Mouse (Mus musculus): Measurements from ENCODE around the gene Zic2. TPM values are rescaled to one million over a fixed set of nuclear protein-coding genes. Genes with fewer than 3 reads are reported as not detected.

Zic2 gene
- polyA plus RNA-seq, 1 experiment = not detected

GRCm38 (mm10) chr14:122468971-122469755, 6.1 kb upstream of the Zic2 start:
- Histone ChIP-seq H3K36me3 (ENCODE audit: control insufficient read depth, insufficient read depth, low read length) (no peaks in the 10 kb centered on the region), H3K27me3 (ENCODE audit: control insufficient read depth, insufficient read depth, low read length) (peaks cover 20% of the 10 kb centered on the region), H3K4me3 (ENCODE audit: control insufficient read depth, insufficient read depth, low read length) (no peak overlapping the region), H3K27ac (ENCODE audit: control insufficient read depth, insufficient read depth, low read length) (no peak overlapping the region), H3K4me1 (replicated peaks; ENCODE audit: control insufficient read depth, insufficient read depth, low read length) (peaks cover 13% of the 10 kb centered on the region; the same call in 1 of the 2 replicates)
- WGBS = 13% methylated on average over 28 of the region's 28 CpGs
- TF ChIP-seq POLR2A (IDR thresholded peaks at IDR 0.05; ENCODE audit: control insufficient read depth, extremely low read depth, insufficient read depth, low read length, poor library complexity) = no peak
- no peak for TF ChIP-seq CTCF (IDR thresholded peaks at IDR 0.05; ENCODE audit: borderline replicate concordance, control insufficient read depth, extremely low read depth, insufficient read depth, low read length, poor library complexity)
- DNase-seq = no peak

GRCm38 (mm10) chr14:122471449-122472085, 3.7 kb upstream of the Zic2 start:
- TF ChIP-seq POLR2A (IDR thresholded peaks at IDR 0.05; ENCODE audit: control insufficient read depth, extremely low read depth, insufficient read depth, low read length, poor library complexity) (no peak), CTCF (IDR thresholded peaks at IDR 0.05; ENCODE audit: borderline replicate concordance, control insufficient read depth, extremely low read depth, insufficient read depth, low read length, poor library complexity) (no peak)
- peaks cover 14% of the 10 kb centered on the region for H3K27me3 ChIP-seq (ENCODE audit: control insufficient read depth, insufficient read depth, low read length)
- H3K36me3 ChIP-seq (ENCODE audit: control insufficient read depth, insufficient read depth, low read length) = no peaks in the 10 kb centered on the region
- no peak for DNase-seq
- no peaks in the 10 kb centered on the region for H3K4me1 ChIP-seq (replicated peaks; ENCODE audit: control insufficient read depth, insufficient read depth, low read length)
- WGBS = 11% methylated on average over 31 of the region's 31 CpGs
- no peak overlapping the region for H3K4me3 ChIP-seq (ENCODE audit: control insufficient read depth, insufficient read depth, low read length)
- no peak overlapping the region for H3K27ac ChIP-seq (ENCODE audit: control insufficient read depth, insufficient read depth, low read length)

GRCm38 (mm10) chr14:122472161-122472560, 3.1 kb upstream of the Zic2 start:
- WGBS = 8% methylated on average over 13 of the region's 13 CpGs
- H3K27me3 ChIP-seq (ENCODE audit: control insufficient read depth, insufficient read depth, low read length) = peaks cover 19% of the 10 kb centered on the region

GRCm38 (mm10) chr14:122472647-122473046, 2.6 kb upstream of the Zic2 start:
- Histone ChIP-seq H3K4me3 (ENCODE audit: control insufficient read depth, insufficient read depth, low read length) (no peak overlapping the region), H3K36me3 (ENCODE audit: control insufficient read depth, insufficient read depth, low read length) (no peaks in the 10 kb centered on the region), H3K4me1 (replicated peaks; ENCODE audit: control insufficient read depth, insufficient read depth, low read length) (no peaks in the 10 kb centered on the region), H3K27me3 (ENCODE audit: control insufficient read depth, insufficient read depth, low read length) (peaks cover 24% of the 10 kb centered on the region), H3K27ac (ENCODE audit: control insufficient read depth, insufficient read depth, low read length) (no peak overlapping the region)
- DNase-seq = no peak
- 6% methylated on average over 5 of the region's 5 CpGs for WGBS
- no peak for TF ChIP-seq CTCF (IDR thresholded peaks at IDR 0.05; ENCODE audit: borderline replicate concordance, control insufficient read depth, extremely low read depth, insufficient read depth, low read length, poor library complexity)
- TF ChIP-seq POLR2A (IDR thresholded peaks at IDR 0.05; ENCODE audit: control insufficient read depth, extremely low read depth, insufficient read depth, low read length, poor library complexity) = no peak

More at GRCm38 (mm10) chr14:122472161-122472560, 3.1 kb upstream of the Zic2 start:
- TF ChIP-seq CTCF (IDR thresholded peaks at IDR 0.05; ENCODE audit: borderline replicate concordance, control insufficient read depth, extremely low read depth, insufficient read depth, low read length, poor library complexity) (no peak), POLR2A (IDR thresholded peaks at IDR 0.05; ENCODE audit: control insufficient read depth, extremely low read depth, insufficient read depth, low read length, poor library complexity) (no peak)
- no peaks in the 10 kb centered on the region for H3K36me3 ChIP-seq (ENCODE audit: control insufficient read depth, insufficient read depth, low read length)
- H3K4me3 ChIP-seq (ENCODE audit: control insufficient read depth, insufficient read depth, low read length) = no peak overlapping the region
- no peak for DNase-seq
- no peak overlapping the region for H3K27ac ChIP-seq (ENCODE audit: control insufficient read depth, insufficient read depth, low read length)
- no peaks in the 10 kb centered on the region for H3K4me1 ChIP-seq (replicated peaks; ENCODE audit: control insufficient read depth, insufficient read depth, low read length)

- H3K4me3 ChIP-seq (ENCODE audit: control insufficient read depth, insufficient read depth, low read length) = no peak overlapping the region
- 10% methylated on average over 17 of the region's 17 CpGs for WGBS
- H3K27ac ChIP-seq (ENCODE audit: control insufficient read depth, insufficient read depth, low read length) = no peak overlapping the region
- H3K27me3 ChIP-seq (ENCODE audit: control insufficient read depth, insufficient read depth, low read length) = peaks cover 26% of the 10 kb centered on the region
- no peak for DNase-seq
- H3K4me1 ChIP-seq (replicated peaks; ENCODE audit: control insufficient read depth, insufficient read depth, low read length) = no peaks in the 10 kb centered on the region
- no peak for TF ChIP-seq POLR2A (IDR thresholded peaks at IDR 0.05; ENCODE audit: control insufficient read depth, extremely low read depth, insufficient read depth, low read length, poor library complexity)
- no peak for TF ChIP-seq CTCF (IDR thresholded peaks at IDR 0.05; ENCODE audit: borderline replicate concordance, control insufficient read depth, extremely low read depth, insufficient read depth, low read length, poor library complexity)
- H3K36me3 ChIP-seq (ENCODE audit: control insufficient read depth, insufficient read depth, low read length) = no peaks in the 10 kb centered on the region
Observed at GRCm38 (mm10) chr14:122473211-122473751, 2.0 kb upstream of the Zic2 start.

- 1% methylated on average over 56 of the region's 57 CpGs for WGBS
- peaks cover 28% of the 10 kb centered on the region for H3K27me3 ChIP-seq (ENCODE audit: control insufficient read depth, insufficient read depth, low read length)
- TF ChIP-seq CTCF (IDR thresholded peaks at IDR 0.05; ENCODE audit: borderline replicate concordance, control insufficient read depth, extremely low read depth, insufficient read depth, low read length, poor library complexity) (no peak), POLR2A (IDR thresholded peaks at IDR 0.05; ENCODE audit: control insufficient read depth, extremely low read depth, insufficient read depth, low read length, poor library complexity) (no peak)
- H3K36me3 ChIP-seq (ENCODE audit: control insufficient read depth, insufficient read depth, low read length) = no peaks in the 10 kb centered on the region
- H3K4me3 ChIP-seq (ENCODE audit: control insufficient read depth, insufficient read depth, low read length) = no peak overlapping the region
- DNase-seq = no peak
- H3K27ac ChIP-seq (ENCODE audit: control insufficient read depth, insufficient read depth, low read length) = no peak overlapping the region
- no peaks in the 10 kb centered on the region for H3K4me1 ChIP-seq (replicated peaks; ENCODE audit: control insufficient read depth, insufficient read depth, low read length)
Observed at GRCm38 (mm10) chr14:122474041-122474890, 969 bp upstream of the Zic2 start.
